Mouse (Mus musculus) limb, embryonic 15.5 days (tissue): ENCODE measurements at regions not wholly inside any gene's neighbourhood (a gene's known extent, or its start where the extent isn't known, plus 50 kb on each side); places are given as distances from the start of the nearest gene placed in this dataset.
A peak's percentile ranks its signal among the peaks of the same experiment; 100 is the strongest.
"Not testable (repeated sequence)": the region's sequence is repeated elsewhere in the genome, so short reads cannot be mapped to it uniquely, and the experiment has no call there.

ENCODE experiments used
- ATAC-seq: fragments of 200-750 bp; cut with Nextera tagmentation; 2 replicates; pipeline ENCODE4 v1.8.0; 2017; ENCODE audit warnings: low read depth, moderate TSS enrichment; ENCODE audit not compliant: insufficient number of reproducible peaks, low FRiP score, low TSS enrichment
- H3K27ac ChIP-seq: fragments of 300-500 bp; sonication (generic); 2 replicates; pipeline ENCODE4 v1.5.1; 2015; ENCODE audit warnings: moderate library complexity, mild to moderate bottlenecking, inconsistent platforms
- H3K27me3 ChIP-seq: fragments of 300-500 bp; sonication (generic); 2 replicates; pipeline ENCODE4 v1.6.1; 2015; ENCODE audit warnings: inconsistent platforms
- H3K36me3 ChIP-seq: fragments of 300-500 bp; sonication (generic); 2 replicates; pipeline ENCODE4 v1.6.1; 2015; ENCODE audit warnings: inconsistent platforms
- H3K4me1 ChIP-seq: fragments of 300-500 bp; sonication (generic); 2 replicates; pipeline ENCODE4 v1.6.1; 2015; ENCODE audit warnings: inconsistent platforms
- H3K4me2 ChIP-seq: fragments of 300-500 bp; sonication (generic); 2 replicates; pipeline ENCODE4 v1.6.1; 2015; ENCODE audit warnings: mild to moderate bottlenecking, inconsistent platforms
- H3K4me3 ChIP-seq: fragments of 300-500 bp; sonication (generic); 2 replicates; pipeline ENCODE4 v1.5.1; 2015; ENCODE audit warnings: mild to moderate bottlenecking, inconsistent platforms
- H3K9ac ChIP-seq: fragments of 300-500 bp; sonication (generic); 2 replicates; pipeline ENCODE4 v1.6.1; 2015; ENCODE audit warnings: inconsistent platforms
- H3K9me3 ChIP-seq: fragments of 300-500 bp; sonication (generic); 2 replicates; pipeline ENCODE4 v1.6.1; 2016; ENCODE audit warnings: inconsistent platforms
- WGBS: fragments of 180-500 bp; shearing (Covaris S2); methylation state at CpG from one replicate; pipeline ENCODE4 v1.1.7; 2015; 5-methylcytosine and 5-hydroxymethylcytosine counted together

DNA sequence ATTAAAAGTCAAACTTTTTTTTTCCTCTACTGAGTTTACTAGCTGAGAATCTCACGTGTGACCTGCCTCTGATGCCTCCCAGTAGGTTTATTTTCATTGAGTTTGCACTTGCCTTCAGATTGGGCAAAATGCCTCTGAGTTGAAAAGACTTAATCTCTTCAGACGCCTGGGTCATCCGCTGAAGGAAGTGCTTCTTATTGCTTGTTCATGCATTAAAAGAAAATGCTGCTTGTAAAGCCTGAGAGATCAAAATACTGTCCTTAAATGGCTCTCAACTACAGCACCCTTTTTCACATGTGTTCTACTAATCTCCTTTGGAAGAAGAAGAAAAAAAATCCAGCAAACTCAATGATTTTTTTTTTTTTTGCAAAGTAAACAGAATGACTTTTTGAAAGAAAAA lies 351.5 kb downstream of the Kcnh5 start:
- 50% methylated on average over 3 of the region's 3 CpGs for WGBS
- no peaks in the 10 kb centered on the region for H3K4me1 ChIP-seq
- ATAC-seq: no peak
- no peaks in the 10 kb centered on the region for H3K36me3 ChIP-seq
- H3K9me3 ChIP-seq: no peaks in the 10 kb centered on the region
- H3K27ac ChIP-seq: no peak overlapping the region
- no peak overlapping the region for H3K4me3 ChIP-seq
- H3K9ac ChIP-seq: no peak overlapping the region
- H3K4me2 ChIP-seq: no peak overlapping the region
- no peaks in the 10 kb centered on the region for H3K27me3 ChIP-seq

DNA sequence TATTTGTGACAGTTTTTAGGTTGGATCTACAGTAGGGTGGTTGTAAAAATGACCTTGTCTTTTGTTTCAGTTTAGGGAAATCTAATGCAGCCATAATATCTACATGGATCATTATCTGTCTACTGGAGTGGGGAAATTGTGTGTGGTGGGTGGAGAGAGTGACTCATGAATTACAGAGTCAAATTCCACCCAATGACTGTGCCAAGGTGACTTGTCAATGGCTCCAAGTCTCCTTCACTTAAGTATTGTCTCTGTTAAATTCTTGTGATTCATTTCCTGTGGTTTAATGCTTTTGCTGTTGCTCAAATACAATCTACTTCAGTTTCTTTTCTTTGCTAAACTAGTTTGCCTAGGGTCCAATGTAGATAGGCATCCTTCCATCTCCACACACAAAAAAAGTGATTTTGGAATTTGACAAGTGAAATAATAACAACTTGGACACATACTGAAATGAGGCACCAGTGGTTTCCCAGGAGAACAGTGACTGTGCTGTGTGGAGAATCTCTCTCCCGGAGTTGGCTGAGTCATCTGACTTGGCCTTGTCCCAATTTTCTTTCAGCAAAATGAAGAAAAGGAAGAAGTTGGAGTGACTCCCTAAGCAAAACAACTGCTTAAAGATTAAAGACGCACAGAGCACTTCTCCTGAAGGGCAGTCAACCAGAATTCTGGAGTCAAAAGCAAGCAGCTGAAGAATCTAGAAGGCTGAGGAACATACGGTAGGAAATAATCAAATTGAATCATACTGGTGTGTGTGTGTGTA lies 352.2 kb downstream of the Kcnh5 start:
- no peak for ATAC-seq
- Histone ChIP-seq H3K4me1 (no peaks in the 10 kb centered on the region), H3K4me3 (no peak overlapping the region), H3K27ac (no peak overlapping the region), H3K27me3 (no peaks in the 10 kb centered on the region), H3K36me3 (no peaks in the 10 kb centered on the region), H3K4me2 (no peak overlapping the region), H3K9ac (no peak overlapping the region), H3K9me3 (no peaks in the 10 kb centered on the region)
- 46% methylated on average over 3 of the region's 3 CpGs for WGBS

DNA sequence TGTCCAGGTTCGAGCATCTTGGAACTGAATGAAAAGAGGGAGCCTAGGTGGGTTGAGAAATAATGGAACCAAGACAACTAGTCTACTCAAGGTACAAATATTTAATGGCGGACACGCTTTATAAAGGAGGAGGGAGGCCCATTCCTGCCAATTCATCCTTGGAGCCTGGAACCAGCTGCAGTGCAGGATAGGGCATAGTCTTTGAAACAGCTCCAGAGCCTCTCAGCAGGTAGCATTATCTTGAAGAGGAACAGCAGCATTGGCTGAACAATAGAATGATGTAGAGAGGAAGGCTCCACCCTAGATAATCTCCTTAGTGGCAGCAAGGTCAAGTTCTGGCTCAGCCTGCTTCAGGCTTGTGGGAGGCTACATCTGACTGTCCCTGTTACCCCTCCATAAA lies 361.0 kb downstream of the Kcnh5 start:
- not testable (repeated sequence) for H3K9ac ChIP-seq, H3K4me1 ChIP-seq, H3K27me3 ChIP-seq, H3K9me3 ChIP-seq, H3K36me3 ChIP-seq, ATAC-seq, H3K4me2 ChIP-seq, H3K4me3 ChIP-seq, H3K27ac ChIP-seq
- WGBS: 81% methylated on average over 3 of the region's 3 CpGs

DNA sequence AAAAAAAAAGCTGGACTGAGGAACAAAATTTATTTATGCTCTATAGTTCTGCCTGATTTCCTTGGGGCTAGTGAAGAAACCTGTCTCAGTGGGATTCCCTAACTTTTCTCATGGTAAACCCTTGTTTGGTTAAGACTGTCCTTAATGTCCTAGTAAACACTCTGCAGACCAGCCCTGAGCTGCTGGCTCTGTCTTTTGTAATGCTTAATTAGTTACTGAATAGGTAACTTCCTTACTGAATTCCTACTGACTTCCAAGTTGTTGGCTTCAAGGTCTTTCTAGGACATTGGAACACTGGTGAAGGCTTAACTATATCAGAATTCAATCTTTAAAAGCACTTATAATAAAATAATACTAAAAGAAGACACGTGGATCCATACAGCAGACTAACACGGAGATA lies 368.6 kb downstream of the Kcnh5 start:
- WGBS: 86% methylated on average over 2 of the region's 2 CpGs
- not testable (repeated sequence) for H3K36me3 ChIP-seq

DNA sequence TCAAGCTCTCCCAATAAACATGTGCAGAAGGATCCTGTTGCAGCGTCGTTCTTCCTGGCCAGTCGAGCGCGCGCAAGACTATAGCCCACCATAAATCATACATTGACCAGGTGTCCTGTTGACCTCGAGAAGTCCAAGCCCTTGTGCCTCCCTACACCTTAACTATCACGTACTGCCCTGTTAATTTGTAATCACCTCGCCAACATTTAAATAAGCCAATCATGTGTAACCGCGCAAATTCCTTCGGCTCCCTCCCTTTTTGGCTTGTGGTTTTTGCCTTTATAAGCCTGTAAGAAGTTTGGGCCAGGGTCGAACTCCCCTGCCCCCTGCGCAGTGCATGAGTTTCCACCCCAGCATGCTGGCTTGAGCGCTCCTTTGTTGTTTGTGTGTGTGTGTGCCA lies 369.2 kb downstream of the Kcnh5 start:
- WGBS: 89% methylated on average over 15 of the region's 15 CpGs
- not testable (repeated sequence) for H3K9ac ChIP-seq, H3K27ac ChIP-seq, H3K4me2 ChIP-seq, H3K36me3 ChIP-seq, H3K4me3 ChIP-seq, ATAC-seq, H3K27me3 ChIP-seq, H3K9me3 ChIP-seq, H3K4me1 ChIP-seq

More for the DNA sequence above, 368.6 kb downstream of the Kcnh5 start:
- not testable (repeated sequence) for H3K27me3 ChIP-seq, H3K4me3 ChIP-seq, H3K4me2 ChIP-seq, H3K9me3 ChIP-seq, ATAC-seq, H3K27ac ChIP-seq, H3K4me1 ChIP-seq, H3K9ac ChIP-seq

DNA sequence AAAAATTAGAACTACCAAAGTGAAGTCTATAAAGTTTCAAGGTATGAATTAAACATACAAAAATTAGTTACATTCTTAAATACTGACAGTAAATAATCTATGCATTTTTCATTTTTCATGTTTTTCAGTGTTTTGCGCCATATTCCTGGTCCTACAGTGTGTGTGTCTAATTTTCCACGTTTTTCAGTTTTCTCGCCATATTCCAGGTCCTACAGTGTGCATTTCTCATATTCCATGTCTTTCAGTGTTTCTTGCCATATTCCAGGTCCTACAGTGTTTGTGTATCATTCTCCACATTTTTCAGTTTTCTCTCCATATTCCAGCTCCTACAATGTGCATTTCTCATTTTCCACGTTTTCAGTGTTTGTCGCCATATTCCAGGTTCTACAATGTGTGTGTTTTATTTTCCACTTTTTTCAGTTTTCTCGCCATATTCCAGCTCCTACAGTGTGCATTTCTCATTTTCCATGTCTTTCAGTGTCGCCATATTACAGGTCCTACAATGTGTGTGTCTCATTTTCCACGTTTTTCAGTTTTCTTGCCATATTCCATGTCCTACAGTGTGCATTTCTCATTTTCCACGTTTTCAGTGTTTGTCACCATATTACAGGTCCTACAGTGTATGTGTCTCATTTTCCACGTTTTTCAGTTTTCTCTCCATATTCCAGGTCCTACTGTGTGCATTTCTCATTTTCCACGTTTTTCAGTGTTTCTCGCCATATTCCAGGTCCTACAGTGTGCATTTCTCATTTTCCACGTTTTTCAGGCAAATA lies 373.2 kb downstream of the Kcnh5 start:
- no peak overlapping the region for H3K9ac ChIP-seq
- no peak overlapping the region for H3K4me3 ChIP-seq
- no peaks in the 10 kb centered on the region for H3K4me1 ChIP-seq
- no peak overlapping the region for H3K27ac ChIP-seq
- WGBS: 55% methylated on average over 13 of the region's 13 CpGs
- H3K9me3 ChIP-seq: peaks cover 3% of the 10 kb centered on the region; the same call in 1 of the 2 replicates
- ATAC-seq: peak; percentile 88
- H3K36me3 ChIP-seq: no peaks in the 10 kb centered on the region
- H3K27me3 ChIP-seq: no peaks in the 10 kb centered on the region
- no peak overlapping the region for H3K4me2 ChIP-seq

DNA sequence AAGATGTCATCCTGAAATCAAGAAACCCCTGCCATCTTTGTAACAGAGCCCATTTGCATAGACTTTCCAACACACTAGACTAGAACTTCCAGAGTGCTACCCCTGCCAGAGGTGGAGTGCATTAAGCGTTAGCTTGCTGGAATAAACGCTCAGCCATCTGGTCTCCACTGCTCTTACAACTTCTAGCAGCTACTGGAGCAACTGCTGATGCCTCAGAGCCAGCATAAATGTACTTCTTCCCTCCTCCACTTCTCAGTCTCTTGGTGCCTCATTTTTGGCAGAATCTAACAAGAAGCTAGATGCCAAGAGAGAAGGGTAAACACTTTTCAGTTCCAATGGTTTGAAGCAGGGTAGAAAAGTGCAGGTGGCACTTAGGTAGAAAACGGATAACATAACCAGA lies 385.1 kb downstream of the Kcnh5 start:
- no peaks in the 10 kb centered on the region for H3K9me3 ChIP-seq
- no peaks in the 10 kb centered on the region for H3K4me1 ChIP-seq
- no peak for ATAC-seq
- 73% methylated on average over 3 of the region's 3 CpGs for WGBS
- H3K27me3 ChIP-seq: no peaks in the 10 kb centered on the region
- no peak overlapping the region for H3K4me3 ChIP-seq
- H3K36me3 ChIP-seq: no peaks in the 10 kb centered on the region
- H3K4me2 ChIP-seq: no peak overlapping the region
- no peak overlapping the region for H3K9ac ChIP-seq
- H3K27ac ChIP-seq: no peak overlapping the region

DNA sequence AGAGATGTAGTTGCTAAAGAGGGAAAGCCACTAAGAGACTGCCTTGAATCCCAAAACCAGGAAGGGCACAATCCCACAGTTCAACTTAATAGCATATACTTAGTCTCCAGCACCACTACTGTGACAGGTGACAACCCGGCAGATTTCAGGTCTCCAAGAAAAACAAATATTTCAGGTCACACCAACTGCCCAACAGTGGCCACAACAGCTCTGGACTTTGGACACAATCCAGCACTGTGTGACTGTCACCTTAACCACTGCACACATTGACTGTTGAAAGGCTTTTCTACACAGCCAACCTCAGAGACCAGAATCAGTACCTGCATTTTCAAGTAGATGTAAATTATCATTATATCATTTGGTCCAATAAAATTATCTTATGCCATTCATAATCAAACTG lies 414.8 kb downstream of the Kcnh5 start:
- Histone ChIP-seq H3K36me3 (no peaks in the 10 kb centered on the region), H3K27me3 (no peaks in the 10 kb centered on the region), H3K9me3 (no peaks in the 10 kb centered on the region), H3K9ac (no peak overlapping the region), H3K4me3 (no peak overlapping the region), H3K27ac (no peak overlapping the region), H3K4me1 (no peaks in the 10 kb centered on the region), H3K4me2 (no peak overlapping the region)
- no peak for ATAC-seq
- 93% methylated on average over 1 of the region's 1 CpGs for WGBS

DNA sequence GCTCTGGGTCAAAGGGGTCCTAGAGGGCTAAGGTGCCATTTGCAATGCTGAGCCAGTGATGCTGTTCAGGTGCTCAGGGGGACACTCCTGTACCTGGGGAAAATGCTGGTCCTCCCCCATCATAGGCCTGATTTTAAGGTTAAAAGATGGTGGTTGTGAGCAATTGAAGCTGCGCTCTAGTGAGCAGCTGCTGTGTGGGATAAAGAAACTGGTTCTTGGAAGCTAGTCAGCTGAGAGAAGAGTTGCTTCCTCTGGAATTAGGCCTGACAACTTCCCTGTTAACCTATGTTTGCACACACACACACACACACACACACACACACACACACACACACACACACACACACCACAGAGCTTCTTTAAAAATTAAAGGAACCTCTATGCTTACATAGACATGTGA lies 428.9 kb upstream of the Gm11042 start:
- Histone ChIP-seq H3K27ac (no peak overlapping the region), H3K36me3 (no peaks in the 10 kb centered on the region), H3K27me3 (no peaks in the 10 kb centered on the region), H3K4me3 (no peak overlapping the region), H3K9me3 (no peaks in the 10 kb centered on the region), H3K4me2 (no peak overlapping the region), H3K4me1 (no peaks in the 10 kb centered on the region; the same call in 1 of the 2 replicates), H3K9ac (no peak overlapping the region)
- no peak for ATAC-seq
- WGBS: 94% methylated on average over 1 of the region's 1 CpGs

DNA sequence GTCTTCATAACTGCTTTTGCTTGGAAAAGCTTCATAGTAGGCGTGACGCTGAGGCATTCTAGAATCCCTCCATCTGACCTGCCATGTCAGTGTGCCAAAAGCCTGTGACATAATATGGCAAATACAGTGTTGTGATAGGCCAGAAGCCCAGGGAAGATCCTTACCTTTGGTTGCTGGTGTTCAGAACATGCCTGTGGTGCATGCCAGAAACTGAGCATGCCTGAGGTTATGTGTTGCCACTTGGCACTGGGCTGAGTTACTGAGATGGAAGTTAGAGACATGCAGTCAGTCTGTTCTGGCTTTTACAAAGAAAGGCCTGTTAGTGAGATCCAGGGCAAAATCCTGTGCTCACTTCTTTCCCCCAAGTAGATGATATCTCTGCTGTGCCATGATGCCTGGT lies 412.7 kb upstream of the Gm11042 start:
- Histone ChIP-seq H3K4me1 (no peaks in the 10 kb centered on the region), H3K27ac (no peak overlapping the region), H3K9me3 (no peaks in the 10 kb centered on the region), H3K9ac (no peak overlapping the region), H3K36me3 (no peaks in the 10 kb centered on the region), H3K27me3 (no peaks in the 10 kb centered on the region), H3K4me3 (no peak overlapping the region), H3K4me2 (no peak overlapping the region)
- no peak for ATAC-seq
- WGBS: 88% methylated on average over 2 of the region's 2 CpGs

DNA sequence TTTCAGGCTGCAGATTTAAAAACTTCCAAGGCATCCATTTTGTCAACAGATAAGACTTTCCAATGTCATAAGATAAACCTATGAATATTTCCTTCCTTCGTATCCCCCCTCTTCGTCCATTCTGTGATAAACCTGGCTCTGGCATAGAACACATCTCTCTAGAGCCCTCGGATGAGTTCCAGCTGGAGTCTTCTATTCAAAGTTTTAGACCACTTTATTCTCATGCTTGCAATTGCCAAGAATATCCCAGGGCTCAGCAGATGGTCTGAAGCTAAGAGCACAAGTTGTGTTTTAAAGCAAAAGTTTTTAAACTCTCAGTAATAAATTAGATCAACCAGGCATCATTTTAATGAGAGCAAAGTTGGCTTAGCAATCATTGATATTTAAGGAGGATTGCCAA lies 363.0 kb upstream of the Gm11042 start:
- no peak for ATAC-seq
- no peak overlapping the region for H3K4me3 ChIP-seq
- H3K9me3 ChIP-seq: no peaks in the 10 kb centered on the region
- H3K4me1 ChIP-seq: no peaks in the 10 kb centered on the region
- no peaks in the 10 kb centered on the region for H3K36me3 ChIP-seq
- no peak overlapping the region for H3K9ac ChIP-seq
- H3K27me3 ChIP-seq: no peaks in the 10 kb centered on the region
- H3K4me2 ChIP-seq: no peak overlapping the region
- no peak overlapping the region for H3K27ac ChIP-seq
- WGBS: 82% methylated on average over 3 of the region's 3 CpGs

DNA sequence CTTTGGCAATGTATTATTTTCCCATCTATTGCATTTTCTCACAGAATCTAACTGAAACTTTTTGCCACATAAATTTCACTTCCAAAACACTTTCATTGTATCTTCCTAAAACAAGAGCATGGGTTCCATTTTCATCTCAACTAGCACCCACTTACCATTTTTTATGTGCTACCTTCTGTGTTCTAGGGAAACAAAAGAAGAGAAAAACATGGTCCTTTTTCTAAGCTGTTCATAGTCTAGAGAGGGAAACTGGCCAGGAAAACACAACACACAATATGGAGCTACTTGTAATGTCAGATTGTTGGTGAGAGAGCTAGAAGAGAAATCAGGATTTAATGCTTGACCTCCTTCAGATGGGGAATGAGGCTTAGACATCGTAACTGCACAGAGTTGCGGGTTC lies 361.6 kb upstream of the Gm11042 start:
- 76% methylated on average over 2 of the region's 2 CpGs for WGBS
- ATAC-seq: no peak
- H3K4me3 ChIP-seq: no peak overlapping the region

More for the DNA sequence above, 361.6 kb upstream of the Gm11042 start:
- Histone ChIP-seq H3K36me3 (no peaks in the 10 kb centered on the region), H3K9me3 (no peaks in the 10 kb centered on the region), H3K27me3 (no peaks in the 10 kb centered on the region), H3K9ac (no peak overlapping the region), H3K4me1 (no peaks in the 10 kb centered on the region), H3K4me2 (no peak overlapping the region), H3K27ac (no peak overlapping the region)
